Mouse (Mus musculus): Measurements from ENCODE around the gene Kansl1. TPM values are rescaled to one million over a fixed set of nuclear protein-coding genes. Genes with fewer than 3 reads are reported as not detected.

Kansl1 gene
- polyA plus RNA-seq, 1 experiment from 2014 or later, result 34.9 TPM

DNA sequence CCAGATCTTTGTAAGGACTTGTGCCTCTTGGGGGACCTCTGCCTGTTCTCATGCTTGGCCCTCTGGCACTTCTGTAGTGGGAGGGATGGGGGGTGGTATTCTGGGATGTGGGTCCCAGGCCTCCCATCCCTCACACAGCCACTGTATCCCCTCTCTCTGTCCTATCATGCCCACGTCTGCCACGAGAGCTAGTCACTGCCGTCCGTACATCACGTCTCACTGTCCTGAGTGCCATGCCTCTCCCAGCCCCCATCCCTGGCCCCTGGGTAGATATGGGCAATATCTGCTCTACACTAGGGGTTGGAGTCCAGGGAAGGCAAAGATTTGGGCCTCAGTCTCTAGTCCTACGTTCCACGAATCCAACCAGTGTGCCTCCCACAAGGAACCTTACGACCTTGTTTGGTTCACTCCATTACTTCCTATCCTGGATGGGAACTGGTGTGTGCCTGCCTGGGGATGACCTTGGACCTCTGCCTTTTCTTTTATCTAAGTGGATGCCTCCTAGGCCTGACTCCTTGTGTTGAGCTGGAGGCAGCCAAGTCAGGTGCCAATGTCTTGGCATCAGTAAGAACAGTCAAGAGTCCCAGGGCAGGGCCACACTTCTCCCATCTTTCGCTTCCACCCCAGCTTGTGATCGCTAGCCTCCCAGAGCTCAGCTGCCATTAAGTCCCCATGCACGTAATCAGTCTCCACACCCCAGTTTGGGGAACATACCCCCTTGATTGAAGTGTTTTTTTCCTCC, 139.3 kb downstream of the Kansl1 start:
- Histone ChIP-seq H3K27me3 (ENCODE audit: control insufficient read depth, insufficient read depth, low read length) (no peaks in the 10 kb centered on the region), H3K9me3 (ENCODE audit: control insufficient read depth, low read length) (no peaks in the 10 kb centered on the region), H3K27ac (ENCODE audit: low read depth, low read length) (no peak overlapping the region), H3K4me2 (ENCODE audit: low read depth) (no peak overlapping the region), H3K9ac (ENCODE audit: low read length) (no peak overlapping the region), H3K4me1 (ENCODE audit: control insufficient read depth, insufficient read depth, low read length) (no peaks in the 10 kb centered on the region), H3K4me3 (ENCODE audit: low read depth, low read length) (no peak overlapping the region), H3K36me3 (ENCODE audit: control insufficient read depth, insufficient read depth, low read length) (peaks cover 5% of the 10 kb centered on the region)
- DNase-seq (ENCODE audit: low spot score) (no peak), ATAC-seq (ENCODE audit: insufficient read depth, low FRiP score, low TSS enrichment) (no peak)
- 87% methylated on average over 11 of the region's 11 CpGs for WGBS

DNA sequence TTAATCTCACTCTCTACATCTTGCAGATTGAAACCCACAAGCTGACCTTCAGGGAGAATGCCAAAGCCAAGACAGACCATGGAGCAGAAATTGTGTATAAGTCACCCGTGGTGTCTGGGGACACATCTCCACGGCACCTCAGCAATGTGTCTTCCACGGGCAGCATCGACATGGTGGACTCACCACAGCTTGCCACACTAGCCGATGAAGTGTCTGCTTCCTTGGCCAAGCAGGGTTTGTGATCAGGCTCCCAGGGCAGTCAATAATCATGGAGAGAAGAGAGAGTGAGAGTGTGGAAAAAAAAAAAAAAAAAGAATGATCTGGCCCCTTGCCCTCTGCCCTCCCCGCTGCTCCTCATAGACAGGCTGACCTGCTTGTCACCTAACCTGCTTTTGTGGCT, 140.7 kb downstream of the Kansl1 start:
- ATAC-seq (ENCODE audit: insufficient read depth, low FRiP score, low TSS enrichment), result no peak
- Histone ChIP-seq H3K4me1 (ENCODE audit: control insufficient read depth, insufficient read depth, low read length) (no peaks in the 10 kb centered on the region), H3K27me3 (ENCODE audit: control insufficient read depth, insufficient read depth, low read length) (no peaks in the 10 kb centered on the region), H3K4me2 (ENCODE audit: low read depth) (no peak overlapping the region), H3K9ac (ENCODE audit: low read length) (no peak overlapping the region), H3K9me3 (ENCODE audit: control insufficient read depth, low read length) (no peaks in the 10 kb centered on the region), H3K27ac (ENCODE audit: low read depth, low read length) (no peak overlapping the region), H3K4me3 (ENCODE audit: low read depth, low read length) (no peak overlapping the region), H3K36me3 (ENCODE audit: control insufficient read depth, insufficient read depth, low read length) (peaks cover 2% of the 10 kb centered on the region; the same call in 1 of the 2 replicates)
- WGBS, result 90% methylated on average over 6 of the region's 6 CpGs
- DNase-seq (ENCODE audit: low spot score), result no peak

DNA sequence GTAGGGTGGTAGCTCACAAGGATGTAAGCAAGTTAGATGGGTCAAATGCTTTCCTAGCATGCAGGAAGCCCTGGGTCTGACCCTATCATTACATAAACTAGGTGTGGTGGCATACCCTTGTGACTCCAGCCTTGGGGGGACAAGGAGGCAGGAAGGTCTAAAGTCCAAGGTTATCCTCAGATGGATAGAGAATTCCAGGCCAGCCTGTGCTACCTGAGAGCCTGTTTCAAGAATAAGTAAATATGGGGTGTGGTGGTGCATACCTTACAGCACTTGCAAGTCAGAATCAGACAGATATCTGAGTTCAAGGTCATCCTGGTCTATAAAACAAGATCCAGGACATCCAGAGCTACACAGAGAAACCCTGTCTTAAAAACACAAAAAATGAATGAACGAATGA, 141.2 kb downstream of the Kansl1 start:
- no peaks in the 10 kb centered on the region for H3K36me3 ChIP-seq (ENCODE audit: control insufficient read depth, insufficient read depth, low read length)
- H3K4me2 ChIP-seq (ENCODE audit: low read depth), result no peak overlapping the region
- H3K9me3 ChIP-seq (ENCODE audit: control insufficient read depth, low read length), result no peaks in the 10 kb centered on the region
- H3K4me1 ChIP-seq (ENCODE audit: control insufficient read depth, insufficient read depth, low read length), result no peaks in the 10 kb centered on the region
- no peak overlapping the region for H3K4me3 ChIP-seq (ENCODE audit: low read depth, low read length)
- no peak overlapping the region for H3K9ac ChIP-seq (ENCODE audit: low read length)
- no peak for ATAC-seq (ENCODE audit: insufficient read depth, low FRiP score, low TSS enrichment)
- 100% methylated on average over 1 of the region's 1 CpGs for WGBS
- no peaks in the 10 kb centered on the region for H3K27me3 ChIP-seq (ENCODE audit: control insufficient read depth, insufficient read depth, low read length)
- no peak for DNase-seq (ENCODE audit: low spot score)
- no peak overlapping the region for H3K27ac ChIP-seq (ENCODE audit: low read depth, low read length)

DNA sequence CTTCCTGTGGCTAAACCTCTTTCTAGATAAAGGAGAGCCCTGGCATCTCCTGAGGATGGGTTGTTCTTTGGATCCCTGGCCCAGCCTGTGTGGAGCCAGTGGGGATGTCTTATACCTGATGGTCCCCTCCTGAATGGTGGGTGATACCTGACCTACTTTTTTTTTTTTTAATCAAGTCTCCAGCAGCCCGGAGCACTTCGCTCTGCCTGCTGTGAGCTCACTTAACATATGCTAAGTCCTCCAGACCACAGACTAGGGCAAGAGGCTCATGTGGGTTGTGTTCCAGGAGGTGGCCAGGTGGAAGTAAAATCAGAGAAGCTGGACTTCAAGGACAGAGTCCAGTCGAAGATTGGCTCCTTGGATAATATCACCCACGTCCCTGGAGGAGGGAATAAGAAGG, 146.5 kb downstream of the Kansl1 start:
- ATAC-seq (ENCODE audit: insufficient read depth, low FRiP score, low TSS enrichment) (no peak), DNase-seq (ENCODE audit: low spot score) (no peak)
- no peak overlapping the region for H3K4me3 ChIP-seq (ENCODE audit: low read depth, low read length)
- no peak overlapping the region for H3K4me2 ChIP-seq (ENCODE audit: low read depth)
- WGBS, result 34% methylated on average over 4 of the region's 4 CpGs
- H3K27ac ChIP-seq (ENCODE audit: low read depth, low read length), result no peak overlapping the region
- no peak overlapping the region for H3K9ac ChIP-seq (ENCODE audit: low read length)
- no peaks in the 10 kb centered on the region for H3K36me3 ChIP-seq (ENCODE audit: control insufficient read depth, insufficient read depth, low read length)
- no peaks in the 10 kb centered on the region for H3K27me3 ChIP-seq (ENCODE audit: control insufficient read depth, insufficient read depth, low read length)
- H3K4me1 ChIP-seq (ENCODE audit: control insufficient read depth, insufficient read depth, low read length), result peaks cover 16% of the 10 kb centered on the region
- H3K9me3 ChIP-seq (ENCODE audit: control insufficient read depth, low read length), result no peaks in the 10 kb centered on the region

DNA sequence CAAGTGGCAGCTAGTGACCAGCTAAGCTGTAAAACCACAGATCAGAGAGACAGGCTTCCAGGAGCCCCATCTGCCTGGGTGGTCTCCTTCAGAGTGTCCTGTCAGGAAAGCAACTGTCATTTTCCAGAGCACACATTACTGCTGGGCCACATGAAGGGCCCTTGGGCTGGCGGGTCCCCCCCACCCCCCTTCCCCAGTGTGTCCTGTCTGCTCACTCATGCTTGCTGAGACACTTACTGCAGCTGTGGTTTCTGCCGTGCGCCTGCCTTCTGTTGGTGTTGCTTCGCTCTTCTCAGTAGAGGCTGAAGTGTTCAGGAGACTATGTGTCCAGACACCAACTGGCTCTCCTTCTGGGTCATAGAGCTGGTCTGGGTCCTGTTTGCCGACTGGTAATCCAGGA, 148.2 kb downstream of the Kansl1 start:
- Histone ChIP-seq H3K4me1 (ENCODE audit: control insufficient read depth, insufficient read depth, low read length) (peaks cover 16% of the 10 kb centered on the region), H3K4me3 (ENCODE audit: low read depth, low read length) (no peak overlapping the region), H3K4me2 (ENCODE audit: low read depth) (no peak overlapping the region), H3K27me3 (ENCODE audit: control insufficient read depth, insufficient read depth, low read length) (no peaks in the 10 kb centered on the region), H3K9me3 (ENCODE audit: control insufficient read depth, low read length) (no peaks in the 10 kb centered on the region), H3K36me3 (ENCODE audit: control insufficient read depth, insufficient read depth, low read length) (no peaks in the 10 kb centered on the region), H3K9ac (ENCODE audit: low read length) (no peak overlapping the region), H3K27ac (ENCODE audit: low read depth, low read length) (no peak overlapping the region)
- DNase-seq (ENCODE audit: low spot score) (no peak), ATAC-seq (ENCODE audit: insufficient read depth, low FRiP score, low TSS enrichment) (no peak)
- WGBS, result 55% methylated on average over 5 of the region's 5 CpGs

DNA sequence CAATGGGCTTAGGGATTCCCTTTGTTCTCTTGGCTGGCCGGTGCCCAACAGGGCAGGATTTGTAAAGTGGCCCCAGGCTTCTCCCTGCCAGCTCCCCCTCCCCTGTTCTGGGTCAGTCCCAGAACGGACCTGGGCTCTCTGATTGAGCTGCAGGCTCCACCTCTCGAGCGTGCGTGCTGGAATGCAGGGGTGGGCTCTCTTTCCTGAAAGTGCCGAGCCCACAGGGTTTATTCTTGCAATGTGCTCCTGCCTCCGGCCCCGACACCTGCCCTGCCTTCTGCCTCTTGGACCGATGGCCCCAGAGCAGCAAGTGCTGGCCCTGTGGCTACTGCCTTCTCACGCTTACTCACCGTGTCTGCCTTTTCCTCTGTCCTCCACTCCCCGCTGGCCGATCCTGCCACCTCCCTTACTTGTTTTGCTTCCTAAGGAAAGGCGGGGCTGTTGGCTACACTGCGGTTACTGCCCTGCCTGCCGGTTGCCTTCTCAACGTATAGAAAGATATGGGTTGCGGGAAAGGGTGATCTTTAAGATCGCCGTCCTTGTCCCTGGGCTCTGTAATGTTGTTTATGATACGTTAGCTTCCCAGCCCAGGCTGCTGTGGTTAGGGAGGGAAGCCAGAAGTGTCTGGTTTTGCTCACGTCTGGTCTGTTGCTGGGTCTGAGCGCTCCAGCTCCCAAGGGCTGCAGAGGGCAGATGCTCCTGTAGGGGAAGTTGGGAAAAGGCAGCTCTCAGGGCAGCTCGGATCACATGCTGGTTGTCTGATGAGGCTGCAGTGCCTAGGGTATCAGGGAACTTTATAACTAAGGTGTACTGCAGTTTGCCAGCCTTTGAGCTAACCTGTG, 149.5 kb downstream of the Kansl1 start:
- peak overlapping the region; percentile 55 for H3K9ac ChIP-seq (ENCODE audit: low read length)
- H3K4me2 ChIP-seq (ENCODE audit: low read depth), result peak overlapping the region; percentile 71
- H3K4me3 ChIP-seq (ENCODE audit: low read depth, low read length), result peak overlapping the region; percentile 35
- peaks cover 16% of the 10 kb centered on the region for H3K4me1 ChIP-seq (ENCODE audit: control insufficient read depth, insufficient read depth, low read length)
- ATAC-seq (ENCODE audit: insufficient read depth, low FRiP score, low TSS enrichment) (no peak), DNase-seq (ENCODE audit: low spot score) (peak; percentile 49)
- 0 out of 2 replicates have a peak overlapping the region, but pooled peaks have one; percentile 27 for H3K27ac ChIP-seq (ENCODE audit: low read depth, low read length)
- H3K27me3 ChIP-seq (ENCODE audit: control insufficient read depth, insufficient read depth, low read length), result no peaks in the 10 kb centered on the region
- WGBS, result under 1% methylated on average over 24 of the region's 24 CpGs
- H3K9me3 ChIP-seq (ENCODE audit: control insufficient read depth, low read length), result no peaks in the 10 kb centered on the region
- H3K36me3 ChIP-seq (ENCODE audit: control insufficient read depth, insufficient read depth, low read length), result no peaks in the 10 kb centered on the region

DNA sequence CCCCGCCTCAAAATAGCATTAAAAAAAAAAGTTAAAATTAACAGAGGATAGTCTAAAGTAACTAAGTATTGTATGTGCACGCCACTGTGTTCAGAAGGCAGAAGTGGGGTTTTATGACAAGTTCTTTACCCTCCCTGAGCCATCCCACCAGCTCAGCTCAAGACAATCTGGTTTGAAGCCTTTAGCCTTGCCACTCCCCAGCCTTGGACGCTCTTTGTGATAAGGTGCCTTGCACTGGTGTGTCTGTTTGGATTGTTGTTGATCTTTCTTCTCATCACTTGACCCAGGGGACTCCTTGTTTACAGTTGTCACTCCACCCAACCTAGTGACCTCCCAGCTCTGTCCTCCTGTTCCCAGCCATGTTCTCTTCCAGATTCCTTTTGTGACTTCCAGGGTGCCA, 151.0 kb downstream of the Kansl1 start:
- no peaks in the 10 kb centered on the region for H3K27me3 ChIP-seq (ENCODE audit: control insufficient read depth, insufficient read depth, low read length)
- no peaks in the 10 kb centered on the region for H3K36me3 ChIP-seq (ENCODE audit: control insufficient read depth, insufficient read depth, low read length)
- no peak for DNase-seq (ENCODE audit: low spot score)
- WGBS, result 83% methylated on average over 3 of the region's 3 CpGs
- peaks cover 16% of the 10 kb centered on the region for H3K4me1 ChIP-seq (ENCODE audit: control insufficient read depth, insufficient read depth, low read length)
- H3K9me3 ChIP-seq (ENCODE audit: control insufficient read depth, low read length), result no peaks in the 10 kb centered on the region
- ATAC-seq (ENCODE audit: insufficient read depth, low FRiP score, low TSS enrichment), result no peak
- H3K4me3 ChIP-seq (ENCODE audit: low read depth, low read length), result no peak overlapping the region
- H3K9ac ChIP-seq (ENCODE audit: low read length), result no peak overlapping the region
- no peak overlapping the region for H3K27ac ChIP-seq (ENCODE audit: low read depth, low read length)
- H3K4me2 ChIP-seq (ENCODE audit: low read depth), result no peak overlapping the region

DNA sequence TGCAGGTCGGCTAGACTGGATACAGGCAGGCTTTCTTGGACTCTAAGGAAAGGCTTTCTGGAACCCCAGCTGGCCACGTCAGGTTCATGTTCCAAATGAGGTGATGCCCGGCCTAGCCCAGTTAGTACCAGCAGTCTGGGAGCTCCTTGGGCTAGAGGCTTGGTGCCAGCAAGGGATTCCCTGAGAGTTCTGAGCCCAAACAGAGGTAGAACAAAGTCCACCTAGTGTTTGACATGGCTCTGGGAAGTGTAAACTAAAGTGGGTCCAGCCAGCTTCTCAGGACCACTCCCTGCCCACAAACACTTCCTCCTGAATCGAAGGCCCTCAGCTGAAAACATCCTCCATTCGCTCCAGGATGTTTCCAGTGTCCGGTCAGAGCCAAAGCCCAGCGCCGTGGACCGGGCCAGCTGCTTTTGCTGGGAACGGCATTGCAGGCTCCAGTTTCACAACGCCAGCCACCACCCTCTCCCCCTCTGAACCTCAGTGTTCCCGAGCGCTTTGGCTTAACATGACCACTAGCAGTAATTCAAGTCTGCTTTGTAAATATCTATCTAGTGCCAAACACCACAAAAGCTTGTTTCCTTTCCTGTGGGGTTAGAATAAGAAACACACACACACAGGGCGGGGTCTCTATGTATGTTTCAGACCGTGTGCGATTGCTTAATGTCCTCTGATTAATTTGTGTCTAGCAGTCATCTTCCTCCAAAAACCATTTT, 151.8 kb downstream of the Kansl1 start:
- no peaks in the 10 kb centered on the region for H3K36me3 ChIP-seq (ENCODE audit: control insufficient read depth, insufficient read depth, low read length)
- H3K27ac ChIP-seq (ENCODE audit: low read depth, low read length), result no peak overlapping the region
- DNase-seq (ENCODE audit: low spot score) (no peak), ATAC-seq (ENCODE audit: insufficient read depth, low FRiP score, low TSS enrichment) (no peak)
- WGBS, result 78% methylated on average over 16 of the region's 16 CpGs
- H3K4me2 ChIP-seq (ENCODE audit: low read depth), result no peak overlapping the region
- no peaks in the 10 kb centered on the region for H3K27me3 ChIP-seq (ENCODE audit: control insufficient read depth, insufficient read depth, low read length)
- H3K9me3 ChIP-seq (ENCODE audit: control insufficient read depth, low read length), result no peaks in the 10 kb centered on the region
- peaks cover 16% of the 10 kb centered on the region for H3K4me1 ChIP-seq (ENCODE audit: control insufficient read depth, insufficient read depth, low read length)
- no peak overlapping the region for H3K4me3 ChIP-seq (ENCODE audit: low read depth, low read length)
- no peak overlapping the region for H3K9ac ChIP-seq (ENCODE audit: low read length)
